Mouse (Mus musculus) lung, adult 2 months (tissue): ENCODE results near the gene Terf2.

ENCODE experiments used
- CTCF ChIP-seq: fragments of 200-500 bp; IDR thresholded peaks from 2 replicates; pipeline ENCODE4 v1.5.1; 2011; ENCODE audit warnings: mild to moderate bottlenecking, low read length, control low read depth; ENCODE audit not compliant: insufficient read depth
- POLR2A ChIP-seq: fragments of 200-500 bp; IDR thresholded peaks from 2 replicates; pipeline ENCODE4 v1.6.1; 2011; ENCODE audit warnings: low read depth, mild to moderate bottlenecking, control low read depth, low read length, borderline replicate concordance; ENCODE audit errors: extremely low read depth

- no peak for TF ChIP-seq CTCF
- TF ChIP-seq POLR2A: no peak
Measured at GRCm38 (mm10) chr8:107129171-107130025, 33.1 kb upstream of the Terf2 start.
